Mouse (Mus musculus) neural tube, embryonic 12.5 days (tissue): ENCODE measurements at regions not wholly inside any gene's neighbourhood (a gene's known extent, or its start where the extent isn't known, plus 50 kb on each side); places are given as distances from the start of the nearest gene placed in this dataset.

Experiments
- ATAC-seq: fragments of 200-750 bp; cut with Nextera tagmentation; 2 replicates; pipeline ENCODE4 v1.8.0; 2017; ENCODE audit warnings: low read depth, mild to moderate bottlenecking, moderate TSS enrichment, moderate library complexity; ENCODE audit not compliant: low FRiP score
- H3K27ac ChIP-seq: fragments of 300-500 bp; sonication (generic); 2 replicates; pipeline ENCODE4 v1.5.1; 2016
- H3K27me3 ChIP-seq: fragments of 300-500 bp; sonication (generic); replicated peaks from 2 replicates; pipeline ENCODE4 v1.6.1; 2016; ENCODE audit warnings: mild to moderate bottlenecking
- H3K36me3 ChIP-seq: fragments of 300-500 bp; sonication (generic); 2 replicates; pipeline ENCODE4 v1.6.1; 2016; ENCODE audit warnings: mild to moderate bottlenecking
- H3K4me1 ChIP-seq: fragments of 300-500 bp; sonication (generic); 2 replicates; pipeline ENCODE4 v1.6.1; 2016
- H3K4me2 ChIP-seq: fragments of 300-500 bp; sonication (generic); replicated peaks from 2 replicates; pipeline ENCODE4 v1.6.1; 2016; ENCODE audit warnings: mild to moderate bottlenecking
- H3K4me3 ChIP-seq: fragments of 300-500 bp; sonication (generic); 2 replicates; pipeline ENCODE4 v1.5.1; 2016
- H3K9ac ChIP-seq: fragments of 300-500 bp; sonication (generic); 2 replicates; pipeline ENCODE4 v1.6.1; 2016; ENCODE audit warnings: mild to moderate bottlenecking
- H3K9me3 ChIP-seq: fragments of 300-500 bp; sonication (generic); 2 replicates; pipeline ENCODE4 v1.6.1; 2016; ENCODE audit warnings: mild to moderate bottlenecking
- WGBS: fragments of 180-500 bp; shearing (Covaris S2); methylation state at CpG from one replicate; pipeline ENCODE4 v1.1.7; 2016; 5-methylcytosine and 5-hydroxymethylcytosine counted together

DNA sequence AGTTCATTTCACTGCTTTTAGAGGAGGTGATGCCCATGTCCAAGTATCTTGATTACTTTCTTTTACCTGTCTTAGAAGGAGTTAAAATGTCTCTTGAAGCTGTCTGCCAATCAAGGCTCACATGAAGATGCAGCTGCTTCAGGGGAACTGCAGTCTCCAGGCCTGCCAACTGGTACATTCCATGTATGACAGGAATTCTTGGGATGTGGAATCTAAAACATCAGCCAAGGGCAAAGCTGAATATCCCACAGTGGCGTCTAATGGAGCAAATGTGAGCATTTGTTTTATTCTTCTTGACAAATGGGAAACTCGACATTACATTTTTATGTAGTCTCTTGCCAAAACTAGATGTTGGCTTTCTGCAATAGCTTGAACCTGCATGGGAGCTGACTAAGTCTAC lies 438.7 kb upstream of the Adamts5 start:
- no peak for ATAC-seq
- H3K9ac ChIP-seq, result no peak overlapping the region
- H3K9me3 ChIP-seq, result no peaks in the 10 kb centered on the region
- no peaks in the 10 kb centered on the region for H3K36me3 ChIP-seq
- no peaks in the 10 kb centered on the region for H3K4me1 ChIP-seq
- no peak overlapping the region for H3K27ac ChIP-seq
- no peak overlapping the region for H3K4me3 ChIP-seq
- 79% methylated on average over 2 of the region's 2 CpGs for WGBS
- H3K4me2 ChIP-seq, result no peak overlapping the region
- no peaks in the 10 kb centered on the region for H3K27me3 ChIP-seq

DNA sequence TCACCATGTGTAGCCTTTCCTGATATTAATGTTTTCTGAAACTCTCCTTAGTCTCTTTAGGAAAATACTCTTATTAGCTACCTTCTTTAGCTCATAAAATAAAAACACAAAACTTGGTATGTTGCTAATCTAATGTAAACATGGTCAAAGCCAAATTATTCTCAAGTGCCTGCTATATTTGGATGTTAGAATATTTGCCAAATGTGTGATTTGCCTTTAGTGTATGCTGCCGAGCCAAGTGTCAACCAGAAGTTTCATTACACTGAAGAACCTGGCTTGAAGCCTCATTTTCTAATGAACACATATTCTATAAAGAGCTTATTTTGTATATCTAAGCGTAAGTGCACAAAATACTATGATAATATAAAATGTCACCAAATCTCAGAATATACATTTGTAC lies 423.8 kb upstream of the Adamts5 start:
- no peaks in the 10 kb centered on the region for H3K9me3 ChIP-seq
- WGBS, result 89% methylated on average over 2 of the region's 2 CpGs
- ATAC-seq, result no peak
- H3K27ac ChIP-seq, result no peak overlapping the region
- no peak overlapping the region for H3K4me2 ChIP-seq
- H3K27me3 ChIP-seq, result no peaks in the 10 kb centered on the region
- H3K4me1 ChIP-seq, result no peaks in the 10 kb centered on the region
- H3K9ac ChIP-seq, result no peak overlapping the region
- H3K4me3 ChIP-seq, result no peak overlapping the region
- no peaks in the 10 kb centered on the region for H3K36me3 ChIP-seq

- 37% methylated on average over 2 of the region's 2 CpGs for WGBS
- Histone ChIP-seq H3K4me1 (no peaks in the 10 kb centered on the region), H3K9me3 (no peaks in the 10 kb centered on the region), H3K36me3 (no peaks in the 10 kb centered on the region), H3K27me3 (no peaks in the 10 kb centered on the region), H3K9ac (no peak overlapping the region), H3K27ac (no peak overlapping the region), H3K4me2 (no peak overlapping the region), H3K4me3 (no peak overlapping the region)
- ATAC-seq, result no peak
Observed at GRCm38 (mm10) chr16:86318898-86319297, 417.3 kb upstream of the Adamts5 start.

DNA sequence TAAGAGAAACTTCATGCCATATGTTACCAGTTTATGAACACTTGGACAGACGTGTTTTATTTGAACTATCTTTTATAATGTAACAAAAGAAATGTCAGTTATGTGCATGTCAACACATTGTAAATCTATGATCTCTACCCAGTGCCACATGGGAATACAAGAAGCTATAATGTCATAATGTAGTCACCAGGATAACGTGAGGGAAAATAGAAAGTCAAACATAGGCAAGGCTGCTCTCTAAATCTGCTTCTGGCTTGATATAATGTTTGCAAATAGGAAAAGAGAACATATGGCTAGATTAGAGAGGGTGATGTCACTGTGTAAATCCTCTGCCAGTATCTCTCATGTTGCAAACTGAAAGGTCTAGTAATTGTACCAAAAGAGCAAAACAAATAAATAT lies 408.1 kb upstream of the Adamts5 start:
- Histone ChIP-seq H3K9ac (no peak overlapping the region), H3K4me2 (no peak overlapping the region), H3K4me1 (no peaks in the 10 kb centered on the region), H3K4me3 (no peak overlapping the region), H3K9me3 (no peaks in the 10 kb centered on the region), H3K27ac (no peak overlapping the region), H3K27me3 (no peaks in the 10 kb centered on the region), H3K36me3 (no peaks in the 10 kb centered on the region)
- WGBS, result 64% methylated on average over 2 of the region's 2 CpGs
- no peak for ATAC-seq

GRCm38 (mm10) chr16:86303869-86304268 lies 402.2 kb upstream of the Adamts5 start:
- WGBS, result 89% methylated on average over 2 of the region's 2 CpGs
- no peak for ATAC-seq
- no peaks in the 10 kb centered on the region for H3K4me1 ChIP-seq
- no peaks in the 10 kb centered on the region for H3K27me3 ChIP-seq
- H3K4me2 ChIP-seq, result no peak overlapping the region
- H3K27ac ChIP-seq, result no peak overlapping the region
- H3K9ac ChIP-seq, result no peak overlapping the region
- H3K9me3 ChIP-seq, result no peaks in the 10 kb centered on the region
- H3K36me3 ChIP-seq, result no peaks in the 10 kb centered on the region
- H3K4me3 ChIP-seq, result no peak overlapping the region

DNA sequence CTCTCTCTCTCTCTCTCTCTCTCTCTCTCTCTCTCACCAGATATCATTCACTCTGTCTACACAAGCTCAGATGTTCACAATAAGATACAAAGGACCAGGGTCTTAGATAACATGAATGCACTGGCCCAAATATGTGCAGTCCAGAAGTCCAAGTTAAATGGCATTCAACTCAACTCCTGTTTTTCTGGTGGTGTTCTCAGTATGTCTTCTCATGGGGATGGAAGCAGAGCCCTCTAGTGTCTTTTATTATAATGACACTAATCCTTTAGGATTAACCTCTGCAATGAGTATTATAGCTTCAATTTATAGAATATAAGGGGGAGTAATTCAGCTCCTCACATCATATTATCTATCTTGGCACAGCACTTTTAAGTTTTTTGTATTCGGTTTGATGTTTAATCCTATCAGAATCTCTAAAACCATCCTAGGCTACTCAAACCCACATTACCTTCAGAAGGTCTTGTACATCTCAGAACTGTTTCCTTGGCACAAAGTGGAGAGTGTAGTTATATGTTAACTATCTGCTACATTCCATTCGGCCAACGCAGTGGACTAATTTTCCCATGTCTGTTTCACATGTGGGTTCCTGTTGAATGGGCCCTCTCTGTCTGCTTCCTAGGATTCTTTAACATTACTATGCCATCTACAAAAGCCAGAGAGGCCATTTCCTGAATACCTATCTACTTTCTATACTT lies 401.0 kb upstream of the Adamts5 start:
- Histone ChIP-seq H3K27ac (no peak overlapping the region), H3K9ac (no peak overlapping the region), H3K4me1 (no peaks in the 10 kb centered on the region), H3K4me2 (no peak overlapping the region), H3K27me3 (no peaks in the 10 kb centered on the region), H3K36me3 (no peaks in the 10 kb centered on the region), H3K9me3 (no peaks in the 10 kb centered on the region), H3K4me3 (no peak overlapping the region)
- no peak for ATAC-seq
- WGBS, result 63% methylated on average over 3 of the region's 3 CpGs

DNA sequence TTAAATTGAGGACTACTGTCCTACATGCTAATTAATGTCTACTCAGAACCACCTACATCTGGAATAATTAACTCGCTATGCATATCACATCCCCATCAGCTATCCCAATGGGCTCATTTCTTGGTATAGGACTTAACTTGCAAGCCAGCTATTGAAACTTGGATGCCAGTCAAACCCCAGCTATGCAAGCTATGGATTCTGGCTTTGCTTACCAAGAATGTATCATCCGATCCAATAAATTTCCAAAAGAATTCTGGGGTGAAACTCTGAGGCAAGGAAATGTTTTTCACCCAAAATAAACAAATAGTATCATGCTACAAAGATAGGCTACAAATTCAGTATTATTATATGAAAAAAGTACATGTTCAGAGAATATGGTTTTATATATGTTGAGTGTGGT lies 392.8 kb upstream of the Adamts5 start:
- H3K4me1 ChIP-seq, result no peaks in the 10 kb centered on the region
- no peak for ATAC-seq
- H3K9ac ChIP-seq, result no peak overlapping the region
- no peaks in the 10 kb centered on the region for H3K36me3 ChIP-seq
- no peak overlapping the region for H3K4me2 ChIP-seq
- WGBS, result 94% methylated on average over 2 of the region's 2 CpGs
- no peaks in the 10 kb centered on the region for H3K27me3 ChIP-seq
- H3K9me3 ChIP-seq, result no peaks in the 10 kb centered on the region
- H3K4me3 ChIP-seq, result no peak overlapping the region
- H3K27ac ChIP-seq, result no peak overlapping the region

DNA sequence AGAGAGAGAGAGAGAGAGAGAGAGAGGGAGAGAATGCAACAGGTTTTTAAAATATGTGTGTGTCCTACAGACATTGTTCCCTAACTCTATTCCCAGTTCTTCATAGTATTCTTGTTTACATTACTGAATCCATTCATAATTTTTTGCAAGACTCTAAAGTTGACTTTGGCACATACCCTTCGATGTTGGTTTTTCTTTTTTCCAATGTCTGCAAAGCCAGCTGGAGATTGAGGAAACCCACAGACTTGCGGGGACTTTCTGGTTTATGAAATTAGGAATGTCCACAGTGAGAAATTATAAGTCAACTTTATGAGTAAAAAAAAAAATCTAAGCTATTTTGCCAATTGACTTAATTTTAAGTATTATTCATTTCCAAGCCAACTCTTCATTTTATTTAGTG lies 379.7 kb upstream of the Adamts5 start:
- Histone ChIP-seq H3K27ac (no peak overlapping the region), H3K9ac (no peak overlapping the region), H3K4me2 (no peak overlapping the region), H3K4me1 (no peaks in the 10 kb centered on the region), H3K36me3 (no peaks in the 10 kb centered on the region), H3K27me3 (no peaks in the 10 kb centered on the region), H3K4me3 (no peak overlapping the region), H3K9me3 (no peaks in the 10 kb centered on the region)
- 81% methylated on average over 2 of the region's 2 CpGs for WGBS
- no peak for ATAC-seq

DNA sequence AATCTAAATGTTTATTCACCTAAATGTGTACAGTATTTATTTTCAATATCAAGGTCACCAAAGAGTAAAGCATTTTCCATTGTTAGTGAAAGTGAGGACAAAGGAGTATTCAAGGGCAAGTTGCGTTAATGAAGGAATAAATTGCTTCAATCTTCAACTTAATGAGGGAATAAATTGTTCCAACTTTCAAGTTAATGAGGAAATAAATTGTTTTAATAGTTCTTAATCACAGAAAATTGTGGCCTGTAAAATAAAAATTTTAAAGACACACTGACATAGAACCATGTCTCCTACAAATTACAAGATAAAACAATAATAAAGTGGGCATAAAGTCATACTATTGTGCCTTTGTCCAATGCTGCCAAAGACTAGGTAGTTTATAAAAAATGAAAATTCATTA lies 375.4 kb upstream of the Adamts5 start:
- H3K9me3 ChIP-seq, result no peaks in the 10 kb centered on the region
- ATAC-seq, result no peak
- no peaks in the 10 kb centered on the region for H3K36me3 ChIP-seq
- H3K4me1 ChIP-seq, result no peaks in the 10 kb centered on the region
- no peak overlapping the region for H3K27ac ChIP-seq
- no peaks in the 10 kb centered on the region for H3K27me3 ChIP-seq
- H3K9ac ChIP-seq, result no peak overlapping the region
- no peak overlapping the region for H3K4me3 ChIP-seq
- 79% methylated on average over 1 of the region's 1 CpGs for WGBS
- no peak overlapping the region for H3K4me2 ChIP-seq

- H3K27me3 ChIP-seq, result no peaks in the 10 kb centered on the region
- no peaks in the 10 kb centered on the region for H3K9me3 ChIP-seq
- no peak overlapping the region for H3K4me2 ChIP-seq
- H3K27ac ChIP-seq, result no peak overlapping the region
- no peak overlapping the region for H3K9ac ChIP-seq
- no peaks in the 10 kb centered on the region for H3K4me1 ChIP-seq
- ATAC-seq, result no peak
- H3K36me3 ChIP-seq, result no peaks in the 10 kb centered on the region
- H3K4me3 ChIP-seq, result no peak overlapping the region
- 67% methylated on average over 8 of the region's 8 CpGs for WGBS
Observed at GRCm38 (mm10) chr16:86261612-86262011, 360.0 kb upstream of the Adamts5 start.

GRCm38 (mm10) chr16:86252630-86253029 lies 351.0 kb upstream of the Adamts5 start:
- H3K27me3 ChIP-seq, result no peaks in the 10 kb centered on the region
- no peak overlapping the region for H3K4me2 ChIP-seq
- H3K9me3 ChIP-seq, result no peaks in the 10 kb centered on the region
- no peak for ATAC-seq
- no peaks in the 10 kb centered on the region for H3K4me1 ChIP-seq
- no peak overlapping the region for H3K27ac ChIP-seq
- H3K9ac ChIP-seq, result no peak overlapping the region
- H3K36me3 ChIP-seq, result no peaks in the 10 kb centered on the region
- no peak overlapping the region for H3K4me3 ChIP-seq

- Histone ChIP-seq H3K4me1 (no peaks in the 10 kb centered on the region), H3K36me3 (no peaks in the 10 kb centered on the region), H3K4me3 (no peak overlapping the region), H3K27me3 (no peaks in the 10 kb centered on the region), H3K27ac (no peak overlapping the region), H3K4me2 (no peak overlapping the region), H3K9ac (no peak overlapping the region), H3K9me3 (no peaks in the 10 kb centered on the region)
- no peak for ATAC-seq
- 88% methylated on average over 6 of the region's 6 CpGs for WGBS
Observed at GRCm38 (mm10) chr16:86250021-86250420, 348.4 kb upstream of the Adamts5 start.

- Histone ChIP-seq H3K27ac (no peak overlapping the region), H3K4me3 (no peak overlapping the region), H3K36me3 (no peaks in the 10 kb centered on the region), H3K9ac (no peak overlapping the region), H3K4me2 (no peak overlapping the region), H3K4me1 (no peaks in the 10 kb centered on the region), H3K9me3 (no peaks in the 10 kb centered on the region), H3K27me3 (no peaks in the 10 kb centered on the region)
- ATAC-seq, result no peak
- 48% methylated on average over 2 of the region's 2 CpGs for WGBS
Observed at GRCm38 (mm10) chr16:86244191-86244590, 342.6 kb upstream of the Adamts5 start.
